Mouse (Mus musculus) gastrocnemius, postnatal 25 days (tissue): Measurements from ENCODE around the gene Chchd6. TPM values are rescaled to one million over a fixed set of nuclear protein-coding genes. Genes with fewer than 3 reads are reported as not detected.

ENCODE experiments used
- DNase-seq: peaks from one replicate; pipeline ENCODE4 v3.0.0; 2022
- total RNA-seq, 2 experiments: library from RNA; stranded (reverse); gene quantifications; 1 replicate in 1 of 2; 2 replicates in 1 of 2; pipeline ENCODE4 v1.2.3; 2021

Chchd6 gene
- total RNA-seq, 2 experiments from 2014 or later: 1.6 to 3.0 TPM

GRCm38 (mm10) chr6:89452976-89453674, 142.3 kb downstream of the Chchd6 start:
- DNase-seq: no peak

- no peak for DNase-seq
These were observed 143.1 kb downstream of the Chchd6 start for GRCm38 (mm10) chr6:89452356-89452755.

GRCm38 (mm10) chr6:89448736-89449135, 146.7 kb downstream of the Chchd6 start:
- no peak for DNase-seq

- no peak for DNase-seq
These were observed 154.8 kb downstream of the Chchd6 start for GRCm38 (mm10) chr6:89440671-89441070.

- DNase-seq: no peak
These were observed 163.5 kb downstream of the Chchd6 start for GRCm38 (mm10) chr6:89431920-89432482.

GRCm38 (mm10) chr6:89430749-89431148, 164.7 kb downstream of the Chchd6 start:
- DNase-seq: no peak

- DNase-seq: no peak
These were observed 166.6 kb downstream of the Chchd6 start for GRCm38 (mm10) chr6:89428661-89429375.

- DNase-seq: no peak
These were observed 171.0 kb downstream of the Chchd6 start for GRCm38 (mm10) chr6:89424461-89424860.

- DNase-seq: no peak
These were observed 172.8 kb downstream of the Chchd6 start for GRCm38 (mm10) chr6:89422621-89423020.

- DNase-seq: no peak
These were observed 173.5 kb downstream of the Chchd6 start for GRCm38 (mm10) chr6:89421922-89422321.

- no peak for DNase-seq
These were observed 173.9 kb downstream of the Chchd6 start for GRCm38 (mm10) chr6:89421503-89421902.

- no peak for DNase-seq
These were observed 174.7 kb downstream of the Chchd6 start for GRCm38 (mm10) chr6:89420756-89421155.

- DNase-seq: no peak
These were observed 175.3 kb downstream of the Chchd6 start for GRCm38 (mm10) chr6:89420110-89420509.

- DNase-seq: no peak
These were observed 176.2 kb downstream of the Chchd6 start for GRCm38 (mm10) chr6:89419066-89419815.

- no peak for DNase-seq
These were observed 179.3 kb downstream of the Chchd6 start for GRCm38 (mm10) chr6:89416030-89416595.

- no peak for DNase-seq
These were observed 180.4 kb downstream of the Chchd6 start for GRCm38 (mm10) chr6:89415091-89415490.

GRCm38 (mm10) chr6:89414126-89414525, 181.3 kb downstream of the Chchd6 start:
- no peak for DNase-seq

GRCm38 (mm10) chr6:89413481-89413884, 182.0 kb downstream of the Chchd6 start:
- DNase-seq: no peak

GRCm38 (mm10) chr6:89412562-89412961, 182.9 kb downstream of the Chchd6 start:
- DNase-seq: no peak

- DNase-seq: no peak
These were observed 186.4 kb downstream of the Chchd6 start for GRCm38 (mm10) chr6:89409041-89409440.

- DNase-seq: no peak
These were observed 187.2 kb downstream of the Chchd6 start for GRCm38 (mm10) chr6:89408259-89408658.

GRCm38 (mm10) chr6:89407247-89407889, 188.1 kb downstream of the Chchd6 start:
- no peak for DNase-seq
